Mouse (Mus musculus) cortical plate, adult 2 months (tissue): ENCODE results near the gene Exosc5. TPM values are rescaled to one million over a fixed set of nuclear protein-coding genes. Genes with fewer than 3 reads are reported as not detected.

Experiments used
- H3K27ac ChIP-seq: fragments of 200-500 bp; 2 replicates; pipeline ENCODE4 v1.5.1; 2012; ENCODE audit warnings: low read length, control low read depth, inconsistent platforms; ENCODE audit not compliant: insufficient read depth
- H3K4me1 ChIP-seq: fragments of 200-500 bp; 2 replicates; pipeline ENCODE4 v1.6.1; 2011; ENCODE audit warnings: low read length; ENCODE audit not compliant: control insufficient read depth, insufficient read depth
- H3K4me3 ChIP-seq: fragments of 200-500 bp; 2 replicates; pipeline ENCODE4 v1.5.1; 2011; ENCODE audit warnings: mild to moderate bottlenecking, low read length, control low read depth; ENCODE audit not compliant: insufficient read depth
- CTCF ChIP-seq: fragments of 200-500 bp; IDR thresholded peaks from 2 replicates; pipeline ENCODE4 v1.5.1; 2011; ENCODE audit warnings: mild to moderate bottlenecking, control low read depth, low read length; ENCODE audit not compliant: insufficient read depth; ENCODE audit errors: extremely low read depth
- POLR2A ChIP-seq: fragments of 200-500 bp; IDR thresholded peaks from 2 replicates; pipeline ENCODE4 v1.6.1; 2011; ENCODE audit warnings: mild to moderate bottlenecking, low read length, control low read depth; ENCODE audit not compliant: insufficient read depth; ENCODE audit errors: extremely low read depth
- polyA plus RNA-seq: library from polyadenylated mRNA; depleted of rRNA; stranded (reverse); fragments of >200 nt; gene quantifications from 2 replicates; pipeline ENCODE4 v1.2.3, GENCODE M21; 2012; rRNA removed

Gene Exosc5
- polyA plus RNA-seq, 1 experiment: 31.3 TPM

GRCm38 (mm10) chr7:25711731-25712197, 52.8 kb downstream of the Exosc5 start:
- peaks cover 6% of the 10 kb centered on the region for H3K4me1 ChIP-seq
- no peak for TF ChIP-seq CTCF
- peak; percentile 5; the same call in 1 of the 2 replicates for TF ChIP-seq POLR2A
- no peak overlapping the region for H3K4me3 ChIP-seq
- peak overlapping the region; percentile 2; the same call in 1 of the 2 replicates for H3K27ac ChIP-seq

GRCm38 (mm10) chr7:25712801-25713200, 53.8 kb downstream of the Exosc5 start:
- Histone ChIP-seq H3K27ac (no peak overlapping the region), H3K4me1 (peaks cover 9% of the 10 kb centered on the region), H3K4me3 (no peak overlapping the region)
- no peak for TF ChIP-seq POLR2A

- TF ChIP-seq POLR2A (no peak), CTCF (no peak)
- H3K27ac ChIP-seq: no peak overlapping the region
- peaks cover 13% of the 10 kb centered on the region for H3K4me1 ChIP-seq
- H3K4me3 ChIP-seq: no peak overlapping the region
These were observed 55.6 kb downstream of the Exosc5 start for GRCm38 (mm10) chr7:25714581-25714980.

- H3K27ac ChIP-seq: no peak overlapping the region
- no peak for TF ChIP-seq CTCF
- no peak for TF ChIP-seq POLR2A
These were observed 56.8 kb downstream of the Exosc5 start for GRCm38 (mm10) chr7:25715731-25716271.

GRCm38 (mm10) chr7:25717478-25717877, 58.5 kb downstream of the Exosc5 start:
- TF ChIP-seq POLR2A: no peak
- TF ChIP-seq CTCF: no peak
- no peak overlapping the region for H3K4me3 ChIP-seq

More at GRCm38 (mm10) chr7:25715731-25716271, 56.8 kb downstream of the Exosc5 start:
- H3K4me3 ChIP-seq: no peak overlapping the region
- peaks cover 11% of the 10 kb centered on the region for H3K4me1 ChIP-seq

GRCm38 (mm10) chr7:25718788-25719417, 59.9 kb downstream of the Exosc5 start, which contains the start of gene Ccdc97:
Ccdc97 (minus strand) TSS chr7:25719088.
- H3K4me1 ChIP-seq: peaks cover 7% of the 10 kb centered on the region
- H3K4me3 ChIP-seq: peak within 1 kb of the TSS; percentile 52
- peak within 1 kb of the TSS; percentile 42 for H3K27ac ChIP-seq
- TF ChIP-seq POLR2A (peak; percentile 78), CTCF (no peak)

More at GRCm38 (mm10) chr7:25717478-25717877, 58.5 kb downstream of the Exosc5 start:
- no peak overlapping the region for H3K27ac ChIP-seq
- H3K4me1 ChIP-seq: peaks cover 7% of the 10 kb centered on the region

GRCm38 (mm10) chr7:25719761-25720610, 61.0 kb downstream of the Exosc5 start:
- H3K27ac ChIP-seq: no peak overlapping the region
- H3K4me1 ChIP-seq: peaks cover 7% of the 10 kb centered on the region
- no peak overlapping the region for H3K4me3 ChIP-seq
- TF ChIP-seq CTCF (peak; percentile 89), POLR2A (no peak)

GRCm38 (mm10) chr7:25720760-25721159, 61.8 kb downstream of the Exosc5 start:
- peaks cover 7% of the 10 kb centered on the region for H3K4me1 ChIP-seq
- no peak for TF ChIP-seq POLR2A
- no peak for TF ChIP-seq CTCF
- H3K4me3 ChIP-seq: no peak overlapping the region
- no peak overlapping the region for H3K27ac ChIP-seq

Other genes with a start within 250 kb of the Exosc5 start
- gene Cxcl17, start 246.3 kb upstream of the Exosc5 start, polyA plus RNA-seq: not detected in 2 replicates
- gene Ceacam1, start 181.6 kb upstream of the Exosc5 start, polyA plus RNA-seq: 4.7 and 5.1 TPM in 2 replicates
- 0.27 and 0.38 TPM in 2 replicates for gene Ceacam2, start 119.3 kb upstream of the Exosc5 start, polyA plus RNA-seq
- gene Erich4, start 43.3 kb upstream of the Exosc5 start, polyA plus RNA-seq: not detected in 2 replicates
- 76.8 and 79.1 TPM in 2 replicates for gene Dmac2, start 39.8 kb upstream of the Exosc5 start, polyA plus RNA-seq
- 0.42 and 0.73 TPM in 2 replicates for gene B3gnt8, start 32.5 kb upstream of the Exosc5 start, polyA plus RNA-seq
- gene Bckdha, start 183 bp upstream of the Exosc5 start, polyA plus RNA-seq: 63.7 and 66.1 TPM in 2 replicates
- 30.3 and 37.6 TPM in 2 replicates for gene Tmem91, start 16.0 kb downstream of the Exosc5 start, polyA plus RNA-seq
- 38.8 and 42.4 TPM in 2 replicates for gene B9d2, start 21.6 kb downstream of the Exosc5 start, polyA plus RNA-seq
- 5.6 and 6.2 TPM in 2 replicates for gene Tgfb1, start 27.8 kb downstream of the Exosc5 start, polyA plus RNA-seq
- 57.9 and 58.5 TPM in 2 replicates for gene Ccdc97, start 59.9 kb downstream of the Exosc5 start, polyA plus RNA-seq
- gene Hnrnpul1, start 95.6 kb downstream of the Exosc5 start, polyA plus RNA-seq: 36.7 and 37.6 TPM in 2 replicates
- 33.5 and 34.4 TPM in 2 replicates for gene Axl, start 129.5 kb downstream of the Exosc5 start, polyA plus RNA-seq
- 4.1 and 4.9 TPM in 2 replicates for gene Cyp2s1, start 157.7 kb downstream of the Exosc5 start, polyA plus RNA-seq
- 0.04 TPM in 1 of 2 replicates, not detected in the other for gene Cyp2b10, start 238.5 kb downstream of the Exosc5 start, polyA plus RNA-seq